Mouse (Mus musculus) myocyte (in vitro differentiated cells): ENCODE results near the gene Zfp697. TPM values are rescaled to one million over a fixed set of nuclear protein-coding genes. Genes with fewer than 3 reads are reported as not detected.
"Not testable (repeated sequence)": the region's sequence is repeated elsewhere in the genome, so short reads cannot be mapped to it uniquely, and the experiment has no call there.

ENCODE experiments used
- H3K27me3 ChIP-seq: one replicate; pipeline ENCODE4 v1.6.1; 2011; ENCODE audit not compliant: control insufficient read depth, insufficient read depth, insufficient read length
- H3K36me3 ChIP-seq: one replicate; pipeline ENCODE4 v1.6.1; 2011; ENCODE audit not compliant: control insufficient read depth, insufficient read depth
- H3K4me2 ChIP-seq: one replicate; pipeline ENCODE4 v1.6.1; 2011; ENCODE audit warnings: low read depth, control low read depth
- H3K4me3 ChIP-seq: one replicate; pipeline ENCODE4 v1.5.1; 2011; ENCODE audit warnings: mild to moderate bottlenecking, control low read depth, moderate library complexity
- H3K79me2 ChIP-seq: one replicate; pipeline ENCODE4 v1.6.1; 2011; ENCODE audit not compliant: control insufficient read depth, insufficient read depth
- H3ac ChIP-seq: one replicate; pipeline ENCODE4 v1.6.1; 2011; ENCODE audit not compliant: control insufficient read depth, insufficient read length
- polyA plus RNA-seq: library from polyadenylated mRNA; unstranded; fragments of >200 nt; fragmentation: generic; extraction: Trizol; gene quantifications from one replicate; pipeline ENCODE4 v1.2.1, GENCODE M21; 2012; ENCODE audit warnings: missing spikeins

The Zfp697 gene
- polyA plus RNA-seq, 1 experiment, result 5.3 TPM

DNA sequence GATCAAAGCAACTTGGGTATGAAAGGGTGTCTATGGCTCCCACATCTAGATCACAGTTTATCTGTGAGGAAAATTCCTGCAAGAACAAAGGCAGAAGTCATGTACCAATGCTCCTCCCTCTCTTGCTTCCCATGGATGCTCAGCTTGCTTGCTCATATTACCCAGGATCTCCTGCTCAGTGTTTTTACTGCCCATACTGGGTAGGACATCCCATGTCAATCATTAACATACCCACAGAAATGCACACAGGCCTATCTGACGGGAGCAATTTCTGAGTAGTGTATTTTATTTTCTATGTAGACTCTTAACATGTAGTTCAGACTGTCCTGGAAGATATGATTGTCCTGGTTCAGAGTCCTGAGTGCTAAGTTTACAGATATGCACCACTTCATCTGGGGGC lies 88.8 kb downstream of the Zfp697 start:
- not testable (repeated sequence) for H3ac ChIP-seq, H3K4me3 ChIP-seq, H3K79me2 ChIP-seq, H3K36me3 ChIP-seq, H3K27me3 ChIP-seq, H3K4me2 ChIP-seq

DNA sequence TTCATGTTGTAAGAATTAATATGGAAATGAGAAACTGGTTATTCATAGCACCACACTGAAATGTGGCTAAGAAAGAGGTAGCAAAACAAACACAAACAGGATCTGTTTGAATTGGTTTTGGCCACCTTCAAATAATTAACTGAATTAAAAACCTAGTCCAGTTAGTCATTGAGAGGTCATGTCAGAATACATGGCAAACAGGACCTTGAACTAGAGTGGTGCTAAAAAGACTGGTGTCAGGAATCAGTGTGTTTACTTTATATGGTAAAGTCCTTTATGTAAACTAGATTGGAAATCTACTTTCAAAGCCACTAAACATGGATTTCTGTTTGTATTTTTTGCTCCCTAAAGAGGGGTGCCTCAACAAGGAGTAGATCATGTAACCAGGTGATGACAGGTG lies 89.2 kb downstream of the Zfp697 start:
- not testable (repeated sequence) for H3K36me3 ChIP-seq

DNA sequence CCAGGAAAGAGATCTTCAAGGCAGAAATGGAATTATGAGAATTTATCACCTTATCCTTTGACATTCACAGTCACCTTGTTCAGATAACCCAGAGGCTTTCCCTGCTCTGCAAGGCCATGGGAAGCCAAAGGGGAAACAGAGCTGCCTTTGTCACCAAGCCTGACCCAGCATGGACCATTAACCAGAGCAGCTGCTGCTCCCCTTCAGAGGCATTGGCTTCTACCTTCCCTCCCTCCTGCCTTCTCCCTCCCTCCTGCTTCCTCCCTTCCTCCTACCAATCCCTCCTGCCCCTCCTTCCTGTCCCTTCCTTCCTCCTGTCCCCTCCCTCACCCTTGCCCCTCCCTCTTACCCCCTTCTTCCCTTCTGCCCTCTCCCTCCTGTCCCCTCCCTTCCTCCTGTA lies 111.9 kb downstream of the Zfp697 start:
- H3K4me3 ChIP-seq, H3K79me2 ChIP-seq, H3K27me3 ChIP-seq, H3K36me3 ChIP-seq, H3K4me2 ChIP-seq, H3ac ChIP-seq: not testable (repeated sequence)

More for the DNA sequence above, 89.2 kb downstream of the Zfp697 start:
- not testable (repeated sequence) for H3K79me2 ChIP-seq, H3K27me3 ChIP-seq, H3ac ChIP-seq, H3K4me2 ChIP-seq, H3K4me3 ChIP-seq

DNA sequence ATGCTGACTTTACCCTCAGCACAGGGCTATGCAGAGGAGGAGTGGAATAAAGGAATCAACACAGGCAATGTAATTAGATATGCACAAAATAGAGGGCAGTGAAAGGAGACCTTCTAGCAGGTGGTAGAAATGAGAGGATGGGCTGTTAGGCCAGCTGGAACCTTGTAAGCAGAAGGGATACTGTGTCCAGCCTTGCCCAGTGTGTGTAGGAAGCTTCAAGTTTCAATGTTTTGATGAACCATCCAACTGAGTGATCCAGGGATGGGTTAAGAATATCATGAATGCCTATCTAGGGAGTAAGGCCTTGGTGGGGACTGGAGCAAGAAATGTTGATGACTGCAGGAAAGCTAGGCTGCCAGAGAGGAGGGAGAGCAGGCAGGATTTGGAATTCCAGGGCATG lies 112.8 kb downstream of the Zfp697 start:
- not testable (repeated sequence) for H3ac ChIP-seq, H3K27me3 ChIP-seq

DNA sequence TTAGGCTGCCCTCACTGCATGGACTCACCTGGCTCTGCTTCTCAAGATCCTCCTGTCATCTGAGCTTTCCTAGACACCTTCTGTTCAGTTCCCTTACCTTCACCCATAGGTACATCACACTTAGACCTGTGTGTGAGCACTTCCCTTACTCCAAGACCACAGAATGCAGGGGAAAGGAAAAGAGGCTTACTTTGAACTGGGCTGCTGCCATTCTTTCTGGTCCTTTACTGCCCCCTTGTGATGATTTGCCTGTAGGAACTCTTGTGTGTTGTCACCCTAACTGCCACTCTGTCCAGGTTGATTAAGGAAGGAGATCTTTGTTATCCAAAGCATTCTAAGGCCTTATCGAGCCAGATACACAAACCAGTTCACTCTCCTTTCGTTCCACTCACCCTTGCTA lies 114.5 kb downstream of the Zfp697 start:
- not testable (repeated sequence) for H3K4me3 ChIP-seq

More for the DNA sequence above, 112.8 kb downstream of the Zfp697 start:
- H3K79me2 ChIP-seq, H3K4me2 ChIP-seq, H3K4me3 ChIP-seq, H3K36me3 ChIP-seq: not testable (repeated sequence)

DNA sequence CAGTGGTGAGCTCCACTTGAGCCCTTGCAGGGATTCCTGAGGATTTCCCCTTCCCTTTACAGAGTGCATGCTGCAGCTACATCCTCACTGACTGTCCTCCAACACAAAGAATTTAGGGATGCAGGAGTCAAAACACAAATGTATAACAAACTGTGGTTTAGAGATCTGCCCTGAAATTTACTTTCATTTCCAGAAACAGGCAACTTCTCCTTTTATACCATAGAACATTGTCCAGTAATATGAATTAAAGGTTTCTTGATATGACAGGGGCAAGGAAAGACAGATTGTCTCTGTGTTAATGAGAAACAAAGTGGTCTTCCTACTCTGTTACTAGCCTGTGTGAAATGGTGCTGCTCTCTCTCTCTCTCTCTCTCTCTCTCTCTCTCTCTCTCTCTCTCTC lies 115.1 kb downstream of the Zfp697 start:
- not testable (repeated sequence) for H3K27me3 ChIP-seq, H3K36me3 ChIP-seq, H3K4me2 ChIP-seq, H3K79me2 ChIP-seq, H3ac ChIP-seq, H3K4me3 ChIP-seq

More for the DNA sequence above, 114.5 kb downstream of the Zfp697 start:
- H3K79me2 ChIP-seq, H3K27me3 ChIP-seq, H3K36me3 ChIP-seq, H3K4me2 ChIP-seq, H3ac ChIP-seq: not testable (repeated sequence)

DNA sequence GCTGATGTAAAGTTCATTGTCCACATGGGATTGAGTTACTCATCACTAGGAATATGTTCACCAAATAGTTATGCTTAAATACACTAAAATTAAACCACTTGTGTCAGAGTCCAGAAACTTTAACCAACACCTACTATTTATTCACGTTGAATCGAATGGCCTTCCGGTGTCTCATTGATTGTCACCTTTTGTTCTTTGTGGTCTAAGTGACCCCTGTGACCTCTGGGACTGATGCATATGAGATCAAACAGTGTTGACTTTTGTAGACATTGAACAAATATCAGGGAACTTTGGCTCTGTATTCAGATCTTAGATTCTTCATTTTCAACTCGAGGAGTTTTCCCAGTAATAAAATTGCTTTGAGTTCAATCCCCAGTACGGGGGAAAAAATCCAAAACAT lies 125.0 kb downstream of the Zfp697 start:
- H3K79me2 ChIP-seq, H3K36me3 ChIP-seq, H3K27me3 ChIP-seq, H3ac ChIP-seq, H3K4me3 ChIP-seq, H3K4me2 ChIP-seq: not testable (repeated sequence)

DNA sequence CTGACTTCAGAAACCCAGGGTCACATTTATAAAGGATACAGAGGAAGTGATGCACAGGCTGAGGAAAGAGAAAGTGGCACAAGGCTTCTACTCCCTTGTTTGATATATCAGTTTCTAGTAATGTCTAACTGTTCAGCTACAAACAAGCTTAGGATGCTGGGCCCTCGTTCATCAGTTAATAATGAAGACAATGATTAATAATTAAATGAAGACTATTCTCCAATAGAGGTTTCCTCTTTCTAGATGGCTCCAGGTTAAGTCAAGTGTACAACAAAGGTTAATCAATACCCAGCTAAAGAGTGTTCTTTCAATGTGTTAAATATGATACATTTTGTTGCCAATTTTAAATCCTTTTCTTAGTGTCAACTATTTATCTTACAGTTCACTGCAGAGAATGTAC lies 128.2 kb downstream of the Zfp697 start, which contains the start of gene Hsd3b4:
Gene Hsd3b4, minus strand, starts transcription at position 101 of the 400 bp plus-strand sequence.
- not testable (repeated sequence) for H3K27me3 ChIP-seq, H3ac ChIP-seq, H3K36me3 ChIP-seq, H3K79me2 ChIP-seq, H3K4me3 ChIP-seq, H3K4me2 ChIP-seq

DNA sequence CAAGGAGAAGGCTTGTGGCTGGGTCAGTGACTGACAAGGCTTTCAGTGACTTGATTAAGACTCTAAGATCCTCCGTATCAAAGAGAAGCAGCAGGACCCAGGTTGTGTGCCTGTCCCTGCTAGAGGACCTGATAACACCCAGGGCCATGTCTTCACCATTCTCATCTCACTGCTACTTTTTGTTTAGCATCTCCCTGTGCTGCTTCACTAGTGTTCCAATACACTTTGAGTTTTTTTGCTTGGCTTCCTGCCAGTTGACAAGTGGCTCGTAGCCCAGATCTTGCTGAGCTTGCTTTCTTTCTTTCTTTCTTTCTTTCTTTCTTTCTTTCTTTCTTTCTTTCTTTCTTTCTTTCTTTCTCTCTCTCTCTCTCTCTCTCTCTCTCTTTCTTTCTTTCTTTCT lies 140.5 kb downstream of the Zfp697 start:
- not testable (repeated sequence) for H3K79me2 ChIP-seq, H3K4me3 ChIP-seq, H3ac ChIP-seq, H3K27me3 ChIP-seq, H3K4me2 ChIP-seq, H3K36me3 ChIP-seq

DNA sequence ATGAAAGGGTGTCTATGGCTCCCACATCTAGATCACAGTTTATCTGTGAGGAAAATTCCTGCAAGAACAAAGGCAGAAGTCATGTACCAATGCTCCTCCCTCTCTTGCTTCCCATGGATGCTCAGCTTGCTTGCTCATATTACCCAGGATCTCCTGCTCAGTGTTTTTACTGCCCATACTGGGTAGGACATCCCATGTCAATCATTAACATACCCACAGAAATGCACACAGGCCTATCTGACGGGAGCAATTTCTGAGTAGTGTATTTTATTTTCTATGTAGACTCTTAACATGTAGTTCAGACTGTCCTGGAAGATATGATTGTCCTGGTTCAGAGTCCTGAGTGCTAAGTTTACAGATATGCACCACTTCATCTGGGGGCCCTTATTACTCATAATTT lies 142.3 kb downstream of the Zfp697 start:
- H3K79me2 ChIP-seq, H3ac ChIP-seq, H3K36me3 ChIP-seq, H3K4me3 ChIP-seq, H3K4me2 ChIP-seq, H3K27me3 ChIP-seq: not testable (repeated sequence)

DNA sequence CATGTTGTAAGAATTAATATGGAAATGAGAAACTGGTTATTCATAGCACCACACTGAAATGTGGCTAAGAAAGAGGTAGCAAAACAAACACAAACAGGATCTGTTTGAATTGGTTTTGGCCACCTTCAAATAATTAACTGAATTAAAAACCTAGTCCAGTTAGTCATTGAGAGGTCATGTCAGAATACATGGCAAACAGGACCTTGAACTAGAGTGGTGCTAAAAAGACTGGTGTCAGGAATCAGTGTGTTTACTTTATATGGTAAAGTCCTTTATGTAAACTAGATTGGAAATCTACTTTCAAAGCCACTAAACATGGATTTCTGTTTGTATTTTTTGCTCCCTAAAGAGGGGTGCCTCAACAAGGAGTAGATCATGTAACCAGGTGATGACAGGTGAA lies 142.7 kb downstream of the Zfp697 start:
- not testable (repeated sequence) for H3K27me3 ChIP-seq, H3ac ChIP-seq, H3K36me3 ChIP-seq, H3K4me2 ChIP-seq, H3K79me2 ChIP-seq, H3K4me3 ChIP-seq

DNA sequence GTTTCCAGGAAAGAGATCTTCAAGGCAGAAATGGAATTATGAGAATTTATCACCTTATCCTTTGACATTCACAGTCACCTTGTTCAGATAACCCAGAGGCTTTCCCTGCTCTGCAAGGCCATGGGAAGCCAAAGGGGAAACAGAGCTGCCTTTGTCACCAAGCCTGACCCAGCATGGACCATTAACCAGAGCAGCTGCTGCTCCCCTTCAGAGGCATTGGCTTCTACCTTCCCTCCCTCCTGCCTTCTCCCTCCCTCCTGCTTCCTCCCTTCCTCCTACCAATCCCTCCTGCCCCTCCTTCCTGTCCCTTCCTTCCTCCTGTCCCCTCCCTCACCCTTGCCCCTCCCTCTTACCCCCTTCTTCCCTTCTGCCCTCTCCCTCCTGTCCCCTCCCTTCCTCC lies 165.4 kb downstream of the Zfp697 start:
- H3K4me2 ChIP-seq, H3K4me3 ChIP-seq, H3ac ChIP-seq, H3K79me2 ChIP-seq, H3K36me3 ChIP-seq, H3K27me3 ChIP-seq: not testable (repeated sequence)

DNA sequence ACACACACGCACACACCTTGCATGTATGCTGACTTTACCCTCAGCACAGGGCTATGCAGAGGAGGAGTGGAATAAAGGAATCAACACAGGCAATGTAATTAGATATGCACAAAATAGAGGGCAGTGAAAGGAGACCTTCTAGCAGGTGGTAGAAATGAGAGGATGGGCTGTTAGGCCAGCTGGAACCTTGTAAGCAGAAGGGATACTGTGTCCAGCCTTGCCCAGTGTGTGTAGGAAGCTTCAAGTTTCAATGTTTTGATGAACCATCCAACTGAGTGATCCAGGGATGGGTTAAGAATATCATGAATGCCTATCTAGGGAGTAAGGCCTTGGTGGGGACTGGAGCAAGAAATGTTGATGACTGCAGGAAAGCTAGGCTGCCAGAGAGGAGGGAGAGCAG lies 166.2 kb downstream of the Zfp697 start:
- H3K27me3 ChIP-seq, H3ac ChIP-seq, H3K4me2 ChIP-seq, H3K36me3 ChIP-seq, H3K79me2 ChIP-seq, H3K4me3 ChIP-seq: not testable (repeated sequence)

DNA sequence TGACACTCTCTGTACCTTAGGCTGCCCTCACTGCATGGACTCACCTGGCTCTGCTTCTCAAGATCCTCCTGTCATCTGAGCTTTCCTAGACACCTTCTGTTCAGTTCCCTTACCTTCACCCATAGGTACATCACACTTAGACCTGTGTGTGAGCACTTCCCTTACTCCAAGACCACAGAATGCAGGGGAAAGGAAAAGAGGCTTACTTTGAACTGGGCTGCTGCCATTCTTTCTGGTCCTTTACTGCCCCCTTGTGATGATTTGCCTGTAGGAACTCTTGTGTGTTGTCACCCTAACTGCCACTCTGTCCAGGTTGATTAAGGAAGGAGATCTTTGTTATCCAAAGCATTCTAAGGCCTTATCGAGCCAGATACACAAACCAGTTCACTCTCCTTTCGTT lies 168.0 kb downstream of the Zfp697 start:
- not testable (repeated sequence) for H3K36me3 ChIP-seq, H3K27me3 ChIP-seq, H3K79me2 ChIP-seq, H3K4me3 ChIP-seq, H3K4me2 ChIP-seq, H3ac ChIP-seq
